Mouse (Mus musculus): ENCODE results near the gene Pkn1. TPM values are rescaled to one million over a fixed set of nuclear protein-coding genes. Genes with fewer than 3 reads are reported as not detected.

Pkn1 gene
- polyA plus RNA-seq, 1 experiment from 2014 or later, result 19.9 TPM

GRCm38 (mm10) chr8:83739711-83740468, 40.9 kb upstream of the Pkn1 start:
- ATAC-seq (ENCODE audit: insufficient read depth, low FRiP score), result no peak
- H3K9ac ChIP-seq (ENCODE audit: low read length), result peak overlapping the region; percentile 78

DNA sequence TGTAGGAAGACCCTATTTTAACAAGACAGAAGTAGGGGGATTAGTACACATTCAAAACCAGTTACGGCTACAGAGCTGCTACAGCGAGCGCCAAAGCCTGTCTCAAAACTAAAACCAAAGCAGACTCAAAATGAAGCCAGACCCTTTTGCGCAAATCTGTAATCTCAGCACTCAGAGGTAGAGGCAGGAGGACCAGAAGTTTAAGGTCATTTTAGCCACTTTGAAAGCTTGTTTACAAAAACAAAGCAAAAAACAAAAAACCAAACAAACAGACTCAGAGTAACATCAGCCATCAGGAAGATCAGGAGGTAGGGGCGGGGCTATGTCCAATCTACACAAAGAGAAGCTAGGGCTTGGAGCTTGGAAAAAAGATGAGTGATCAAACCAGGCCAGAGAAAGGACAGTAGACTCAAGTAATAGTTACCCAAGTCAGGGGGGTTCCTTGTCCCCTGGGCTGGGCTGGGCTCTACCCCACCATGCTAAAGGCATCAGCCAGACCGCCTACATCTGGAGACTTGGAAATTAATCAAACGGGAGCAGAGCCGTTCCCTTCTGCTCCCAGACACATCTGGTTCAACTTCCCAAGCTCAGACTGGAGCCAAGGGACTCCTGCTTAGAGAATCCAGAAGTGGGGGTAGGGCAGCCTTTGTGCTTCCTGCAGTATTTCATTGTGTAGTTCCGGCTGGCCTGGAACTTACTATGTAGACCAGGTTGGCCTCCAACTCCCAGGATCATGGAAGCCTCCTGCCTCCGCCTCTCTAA, 40.2 kb upstream of the Pkn1 start:
- peak; percentile 41; the same call in 1 of the 2 replicates for ATAC-seq (ENCODE audit: insufficient read depth, low FRiP score)
- Histone ChIP-seq H3K4me2 (ENCODE audit: low read depth, low read length) (peak overlapping the region; percentile 92), H3K27me3 (ENCODE audit: control insufficient read depth, insufficient read depth, low read length) (no peaks in the 10 kb centered on the region), H3K9ac (ENCODE audit: low read length) (peak overlapping the region; percentile 51), H3K4me3 (replicated peaks; ENCODE audit: low read length) (peak overlapping the region; percentile 58), H3K4me1 (ENCODE audit: control insufficient read depth, insufficient read depth, low read length) (peaks cover 36% of the 10 kb centered on the region), H3K27ac (ENCODE audit: low read length) (peak overlapping the region; percentile 88), H3K9me3 (replicated peaks; ENCODE audit: control insufficient read depth, low read length) (0 out of 2 replicates have a peak, but pooled peaks cover 5% of the 10 kb centered on the region), H3K36me3 (ENCODE audit: control insufficient read depth, insufficient read depth, low read length) (no peaks in the 10 kb centered on the region)
- WGBS, result 60% methylated on average over 10 of the region's 10 CpGs

More at GRCm38 (mm10) chr8:83739711-83740468, 40.9 kb upstream of the Pkn1 start:
- H3K36me3 ChIP-seq (ENCODE audit: control insufficient read depth, insufficient read depth, low read length), result no peaks in the 10 kb centered on the region
- peak overlapping the region; percentile 58 for H3K4me3 ChIP-seq (replicated peaks; ENCODE audit: low read length)
- H3K9me3 ChIP-seq (replicated peaks; ENCODE audit: control insufficient read depth, low read length), result 0 out of 2 replicates have a peak, but pooled peaks cover 5% of the 10 kb centered on the region
- peaks cover 36% of the 10 kb centered on the region for H3K4me1 ChIP-seq (ENCODE audit: control insufficient read depth, insufficient read depth, low read length)
- H3K27me3 ChIP-seq (ENCODE audit: control insufficient read depth, insufficient read depth, low read length), result no peaks in the 10 kb centered on the region
- WGBS, result 34% methylated on average over 8 of the region's 8 CpGs
- peak overlapping the region; percentile 88 for H3K27ac ChIP-seq (ENCODE audit: low read length)
- H3K4me2 ChIP-seq (ENCODE audit: low read depth, low read length), result peak overlapping the region; percentile 92

DNA sequence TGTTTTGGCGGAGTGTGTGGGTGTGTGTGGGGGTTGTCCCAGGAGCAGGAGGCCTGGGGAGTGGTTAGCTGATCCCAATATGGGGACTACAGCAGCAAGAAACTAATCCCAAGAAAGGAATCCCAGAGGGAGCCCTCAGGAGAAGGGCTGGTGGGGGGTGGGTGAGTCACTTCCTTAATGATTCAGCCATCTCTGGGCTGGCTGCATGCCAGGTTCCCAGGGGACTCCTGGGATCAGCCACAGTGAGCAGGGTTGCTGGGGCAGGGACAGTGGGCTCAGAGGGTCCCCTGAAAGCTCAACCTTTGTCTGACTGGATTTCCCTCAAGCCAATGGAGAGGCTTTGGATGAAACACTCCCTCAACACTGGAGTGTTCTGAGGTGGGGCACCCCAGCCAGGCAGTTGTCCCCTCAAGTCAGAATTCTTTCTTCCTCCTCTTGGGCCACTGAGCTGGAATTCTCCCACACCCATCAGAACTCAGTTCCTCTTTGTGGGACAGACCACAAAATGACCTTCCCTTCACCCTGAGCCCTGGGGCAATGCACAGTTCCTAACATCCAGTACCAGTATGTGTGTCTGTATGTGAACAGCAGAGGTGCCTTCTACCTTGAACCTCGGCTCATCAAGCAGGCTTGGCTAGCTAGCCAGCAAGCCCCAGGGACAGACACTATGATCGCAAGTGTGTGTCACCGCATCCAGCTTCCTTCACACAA, 39.0 kb upstream of the Pkn1 start:
- peak overlapping the region; percentile 65 for H3K27ac ChIP-seq (ENCODE audit: low read length)
- H3K36me3 ChIP-seq (ENCODE audit: control insufficient read depth, insufficient read depth, low read length), result no peaks in the 10 kb centered on the region
- H3K4me2 ChIP-seq (ENCODE audit: low read depth, low read length), result peak overlapping the region; percentile 27
- 48% methylated on average over 4 of the region's 4 CpGs for WGBS
- peak; percentile 54 for ATAC-seq (ENCODE audit: insufficient read depth, low FRiP score)
- no peaks in the 10 kb centered on the region for H3K27me3 ChIP-seq (ENCODE audit: control insufficient read depth, insufficient read depth, low read length)
- H3K4me3 ChIP-seq (replicated peaks; ENCODE audit: low read length), result peak overlapping the region; percentile 5; the same call in 1 of the 2 replicates
- H3K9me3 ChIP-seq (replicated peaks; ENCODE audit: control insufficient read depth, low read length), result 0 out of 2 replicates have a peak, but pooled peaks cover 5% of the 10 kb centered on the region
- H3K9ac ChIP-seq (ENCODE audit: low read length), result 0 out of 2 replicates have a peak overlapping the region, but pooled peaks have one; percentile 22
- peaks cover 36% of the 10 kb centered on the region for H3K4me1 ChIP-seq (ENCODE audit: control insufficient read depth, insufficient read depth, low read length)

DNA sequence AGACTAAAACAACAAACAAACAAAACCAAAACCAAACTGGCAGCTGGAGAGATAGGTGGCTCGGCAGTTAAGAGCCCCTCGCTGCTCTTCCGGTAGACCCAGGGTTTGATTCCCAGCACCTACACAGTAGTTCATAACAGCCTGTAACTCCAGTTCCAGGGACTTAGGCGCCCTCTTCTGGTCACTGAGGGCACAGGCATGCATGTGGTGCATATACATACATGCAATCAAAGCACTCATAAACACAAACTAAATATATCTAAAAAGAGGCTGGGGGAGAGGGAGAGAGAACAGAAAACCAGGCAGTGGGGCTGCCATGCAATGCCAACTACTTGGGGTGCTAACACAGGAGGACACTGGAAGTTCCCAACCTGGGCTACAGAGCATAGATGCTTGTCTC, 38.4 kb upstream of the Pkn1 start:
- H3K27ac ChIP-seq (ENCODE audit: low read length), result peak overlapping the region; percentile 65
- peaks cover 36% of the 10 kb centered on the region for H3K4me1 ChIP-seq (ENCODE audit: control insufficient read depth, insufficient read depth, low read length)
- H3K9me3 ChIP-seq (replicated peaks; ENCODE audit: control insufficient read depth, low read length), result 0 out of 2 replicates have a peak, but pooled peaks cover 5% of the 10 kb centered on the region
- H3K27me3 ChIP-seq (ENCODE audit: control insufficient read depth, insufficient read depth, low read length), result no peaks in the 10 kb centered on the region
- 0 out of 2 replicates have a peak overlapping the region, but pooled peaks have one; percentile 5 for H3K4me3 ChIP-seq (replicated peaks; ENCODE audit: low read length)
- no peaks in the 10 kb centered on the region for H3K36me3 ChIP-seq (ENCODE audit: control insufficient read depth, insufficient read depth, low read length)
- no peak overlapping the region for H3K9ac ChIP-seq (ENCODE audit: low read length)
- no peak for ATAC-seq (ENCODE audit: insufficient read depth, low FRiP score)
- WGBS, result 92% methylated on average over 4 of the region's 4 CpGs
- peak overlapping the region; percentile 27 for H3K4me2 ChIP-seq (ENCODE audit: low read depth, low read length)

GRCm38 (mm10) chr8:83736681-83737080, 37.7 kb upstream of the Pkn1 start:
- WGBS, result 91% methylated on average over 4 of the region's 4 CpGs
- Histone ChIP-seq H3K4me1 (ENCODE audit: control insufficient read depth, insufficient read depth, low read length) (peaks cover 34% of the 10 kb centered on the region), H3K27ac (ENCODE audit: low read length) (no peak overlapping the region), H3K4me2 (ENCODE audit: low read depth, low read length) (no peak overlapping the region), H3K4me3 (replicated peaks; ENCODE audit: low read length) (no peak overlapping the region), H3K9ac (ENCODE audit: low read length) (no peak overlapping the region), H3K27me3 (ENCODE audit: control insufficient read depth, insufficient read depth, low read length) (no peaks in the 10 kb centered on the region), H3K9me3 (replicated peaks; ENCODE audit: control insufficient read depth, low read length) (0 out of 2 replicates have a peak, but pooled peaks cover 5% of the 10 kb centered on the region), H3K36me3 (ENCODE audit: control insufficient read depth, insufficient read depth, low read length) (no peaks in the 10 kb centered on the region)
- ATAC-seq (ENCODE audit: insufficient read depth, low FRiP score), result no peak

- Histone ChIP-seq H3K4me2 (ENCODE audit: low read depth, low read length) (no peak overlapping the region), H3K27me3 (ENCODE audit: control insufficient read depth, insufficient read depth, low read length) (no peaks in the 10 kb centered on the region), H3K27ac (ENCODE audit: low read length) (no peak overlapping the region), H3K9me3 (replicated peaks; ENCODE audit: control insufficient read depth, low read length) (0 out of 2 replicates have a peak, but pooled peaks cover 5% of the 10 kb centered on the region), H3K4me1 (ENCODE audit: control insufficient read depth, insufficient read depth, low read length) (peaks cover 11% of the 10 kb centered on the region), H3K9ac (ENCODE audit: low read length) (no peak overlapping the region), H3K36me3 (ENCODE audit: control insufficient read depth, insufficient read depth, low read length) (peaks cover 3% of the 10 kb centered on the region; the same call in 1 of the 2 replicates), H3K4me3 (replicated peaks; ENCODE audit: low read length) (no peak overlapping the region)
- 67% methylated on average over 6 of the region's 6 CpGs for WGBS
- no peak for ATAC-seq (ENCODE audit: insufficient read depth, low FRiP score)
Measured at GRCm38 (mm10) chr8:83732919-83733318, 33.9 kb upstream of the Pkn1 start.

DNA sequence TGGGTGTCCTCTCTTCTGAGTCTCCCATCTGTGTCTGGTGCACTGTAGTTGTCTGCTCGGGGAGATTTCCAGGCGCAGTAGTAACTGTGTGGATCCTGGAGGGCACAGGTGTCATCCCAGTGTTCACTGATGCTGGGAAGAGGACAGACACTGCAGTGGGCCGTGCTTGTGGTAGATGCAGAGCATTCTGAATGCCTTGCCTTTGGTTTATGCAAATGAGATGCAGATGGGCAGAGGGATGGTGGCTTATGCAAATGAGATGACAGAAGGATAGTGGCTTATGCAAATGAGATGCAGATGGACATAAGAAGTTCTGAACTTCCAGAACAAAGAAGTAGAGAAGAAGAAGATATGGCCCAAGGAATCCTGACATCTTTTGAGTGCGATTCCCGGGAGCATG, 32.9 kb upstream of the Pkn1 start:
- H3K27me3 ChIP-seq (ENCODE audit: control insufficient read depth, insufficient read depth, low read length), result no peaks in the 10 kb centered on the region
- 0 out of 2 replicates have a peak, but pooled peaks cover 4% of the 10 kb centered on the region for H3K4me1 ChIP-seq (ENCODE audit: control insufficient read depth, insufficient read depth, low read length)
- no peak overlapping the region for H3K4me2 ChIP-seq (ENCODE audit: low read depth, low read length)
- H3K9ac ChIP-seq (ENCODE audit: low read length), result no peak overlapping the region
- H3K36me3 ChIP-seq (ENCODE audit: control insufficient read depth, insufficient read depth, low read length), result peaks cover 3% of the 10 kb centered on the region; the same call in 1 of the 2 replicates
- H3K27ac ChIP-seq (ENCODE audit: low read length), result no peak overlapping the region
- no peak for ATAC-seq (ENCODE audit: insufficient read depth, low FRiP score)
- H3K9me3 ChIP-seq (replicated peaks; ENCODE audit: control insufficient read depth, low read length), result 0 out of 2 replicates have a peak, but pooled peaks cover under 1% of the 10 kb centered on the region
- H3K4me3 ChIP-seq (replicated peaks; ENCODE audit: low read length), result no peak overlapping the region
- 76% methylated on average over 5 of the region's 5 CpGs for WGBS

- Histone ChIP-seq H3K9me3 (replicated peaks; ENCODE audit: control insufficient read depth, low read length) (no peaks in the 10 kb centered on the region), H3K9ac (ENCODE audit: low read length) (no peak overlapping the region), H3K36me3 (ENCODE audit: control insufficient read depth, insufficient read depth, low read length) (peaks cover 9% of the 10 kb centered on the region; the same call in 1 of the 2 replicates), H3K4me2 (ENCODE audit: low read depth, low read length) (no peak overlapping the region), H3K4me1 (ENCODE audit: control insufficient read depth, insufficient read depth, low read length) (no peaks in the 10 kb centered on the region), H3K4me3 (replicated peaks; ENCODE audit: low read length) (no peak overlapping the region), H3K27ac (ENCODE audit: low read length) (no peak overlapping the region), H3K27me3 (ENCODE audit: control insufficient read depth, insufficient read depth, low read length) (no peaks in the 10 kb centered on the region)
- ATAC-seq (ENCODE audit: insufficient read depth, low FRiP score), result no peak
- 72% methylated on average over 11 of the region's 11 CpGs for WGBS
Measured at GRCm38 (mm10) chr8:83729009-83729807, 30.2 kb upstream of the Pkn1 start.
